Mouse (Mus musculus): ENCODE data around the gene Apob. TPM values are rescaled to one million over a fixed set of nuclear protein-coding genes. Genes with fewer than 3 reads are reported as not detected.

Apob gene
- polyA plus RNA-seq, 1 experiment from 2014 or later, result 0.03 TPM

- Histone ChIP-seq H3K36me3 (no peaks in the 10 kb centered on the region), H3K4me1 (no peaks in the 10 kb centered on the region), H3K9ac (no peak overlapping the region), H3K27me3 (0 out of 2 replicates have a peak, but pooled peaks cover 3% of the 10 kb centered on the region), H3K9me3 (replicated peaks) (no peaks in the 10 kb centered on the region), H3K4me2 (replicated peaks) (no peak overlapping the region), H3K27ac (no peak overlapping the region), H3K4me3 (no peak overlapping the region)
- ATAC-seq (ENCODE audit: low FRiP score), result no peak
- 94% methylated on average over 2 of the region's 2 CpGs for WGBS
Measured at GRCm38 (mm10) chr12:8047046-8047445, 69.6 kb downstream of the Apob start.

GRCm38 (mm10) chr12:8047789-8048309 lies 70.4 kb downstream of the Apob start:
- Histone ChIP-seq H3K4me3 (no peak overlapping the region), H3K9me3 (replicated peaks) (no peaks in the 10 kb centered on the region), H3K27ac (no peak overlapping the region), H3K9ac (no peak overlapping the region), H3K27me3 (0 out of 2 replicates have a peak, but pooled peaks cover 3% of the 10 kb centered on the region), H3K4me2 (replicated peaks) (no peak overlapping the region), H3K4me1 (no peaks in the 10 kb centered on the region), H3K36me3 (no peaks in the 10 kb centered on the region)
- WGBS, result 57% methylated on average over 1 of the region's 1 CpGs
- ATAC-seq (ENCODE audit: low FRiP score), result no peak

- no peak overlapping the region for H3K4me2 ChIP-seq (replicated peaks)
- H3K36me3 ChIP-seq, result no peaks in the 10 kb centered on the region
- ATAC-seq (ENCODE audit: low FRiP score), result no peak
- H3K27ac ChIP-seq, result no peak overlapping the region
- no peaks in the 10 kb centered on the region for H3K27me3 ChIP-seq
- WGBS, result 73% methylated on average over 8 of the region's 8 CpGs
- H3K4me3 ChIP-seq, result no peak overlapping the region
- H3K9ac ChIP-seq, result no peak overlapping the region
- H3K4me1 ChIP-seq, result no peaks in the 10 kb centered on the region
- H3K9me3 ChIP-seq (replicated peaks), result no peaks in the 10 kb centered on the region
Measured at GRCm38 (mm10) chr12:8056001-8056640, 78.7 kb downstream of the Apob start.

GRCm38 (mm10) chr12:8059576-8059975 lies 82.1 kb downstream of the Apob start:
- Histone ChIP-seq H3K4me2 (replicated peaks) (no peak overlapping the region), H3K4me1 (no peaks in the 10 kb centered on the region), H3K4me3 (no peak overlapping the region), H3K9me3 (replicated peaks) (no peaks in the 10 kb centered on the region), H3K27ac (no peak overlapping the region), H3K9ac (no peak overlapping the region), H3K27me3 (no peaks in the 10 kb centered on the region), H3K36me3 (no peaks in the 10 kb centered on the region)
- 17% methylated on average over 3 of the region's 3 CpGs for WGBS
- no peak for ATAC-seq (ENCODE audit: low FRiP score)

GRCm38 (mm10) chr12:8063363-8064065 lies 86.1 kb downstream of the Apob start:
- no peak for ATAC-seq (ENCODE audit: low FRiP score)
- H3K36me3 ChIP-seq, result no peaks in the 10 kb centered on the region
- no peak overlapping the region for H3K4me3 ChIP-seq
- H3K9ac ChIP-seq, result no peak overlapping the region
- no peak overlapping the region for H3K27ac ChIP-seq
- no peaks in the 10 kb centered on the region for H3K4me1 ChIP-seq
- H3K9me3 ChIP-seq (replicated peaks), result no peaks in the 10 kb centered on the region
- WGBS, result 55% methylated on average over 11 of the region's 11 CpGs
- no peak overlapping the region for H3K4me2 ChIP-seq (replicated peaks)
- no peaks in the 10 kb centered on the region for H3K27me3 ChIP-seq

Other genes with a start within 250 kb of the Apob start
- gene Ldah, start 230.5 kb downstream of the Apob start, polyA plus RNA-seq (2016; fragmentation: Nextera tagmentation; extraction: Ambion mirVana), result 71.3 and 77.4 TPM in 2 replicates

Data from hindbrain, embryonic 12.5 days (tissue).